Mouse (Mus musculus) liver, embryonic 14.5 days (tissue): ENCODE results near the gene Smg1. TPM values are rescaled to one million over a fixed set of nuclear protein-coding genes. Genes with fewer than 3 reads are reported as not detected.

Experiments used
- ATAC-seq: fragments of 200-750 bp; cut with Nextera tagmentation; 2 replicates; pipeline ENCODE4 v1.8.0; 2017; ENCODE audit warnings: moderate number of reproducible peaks, mild to moderate bottlenecking, moderate library complexity; ENCODE audit not compliant: insufficient read depth
- DNase-seq, 3 experiments: peaks; one replicate each; pipeline ENCODE4 v3.0.0-alpha.2; 2012 to 2013; ENCODE audit warnings: low read depth in 3 of 3, low spot score in 3 of 3
- H3K27ac ChIP-seq: fragments of 300-500 bp; sonication (generic); 2 replicates; pipeline ENCODE4 v1.5.1; 2014; ENCODE audit warnings: moderate library complexity, mild to moderate bottlenecking, control low read depth, inconsistent platforms
- H3K27me3 ChIP-seq: fragments of 300-500 bp; sonication (generic); 2 replicates; pipeline ENCODE4 v1.6.1; 2014; ENCODE audit warnings: mild to moderate bottlenecking, low read length, moderate library complexity; ENCODE audit not compliant: control insufficient read depth, insufficient read depth
- H3K36me3 ChIP-seq: fragments of 300-500 bp; sonication (generic); replicated peaks from 2 replicates; pipeline ENCODE4 v1.6.1; 2014; ENCODE audit warnings: low read depth; ENCODE audit not compliant: control insufficient read depth, insufficient read depth
- H3K4me1 ChIP-seq, 2 experiments: fragments of 200-500 bp in 1 of 2; fragments of 300-500 bp in 1 of 2; sonication (generic) in 1 of 2; replicated peaks; 2 replicates each; pipeline ENCODE4 v1.6.1; 2012 to 2014; ENCODE audit warnings: antibody characterized with exemption in 1 of 2, inconsistent platforms in 1 of 2, low read length in 1 of 2; ENCODE audit not compliant: control insufficient read depth in 2 of 2, insufficient read depth in 2 of 2
- H3K4me2 ChIP-seq: fragments of 300-500 bp; sonication (generic); 2 replicates; pipeline ENCODE4 v1.6.1; 2014; ENCODE audit warnings: low read depth, mild to moderate bottlenecking, control low read depth, moderate library complexity
- H3K4me3 ChIP-seq, 2 experiments: fragments of 200-500 bp in 1 of 2; fragments of 300-500 bp in 1 of 2; sonication (generic) in 1 of 2; 2 replicates each; pipeline ENCODE4 v1.5.1; 2012 to 2014; ENCODE audit warnings: low read depth in 2 of 2, low read length in 2 of 2, mild to moderate bottlenecking in 2 of 2, control low read depth in 1 of 2, inconsistent platforms in 1 of 2, moderate library complexity in 1 of 2; ENCODE audit not compliant: insufficient read depth in 1 of 2
- H3K9ac ChIP-seq: fragments of 300-500 bp; sonication (generic); replicated peaks from 2 replicates; pipeline ENCODE4 v1.6.1; 2014; ENCODE audit warnings: mild to moderate bottlenecking, control low read depth, moderate library complexity
- H3K9me3 ChIP-seq: fragments of 300-500 bp; sonication (generic); 2 replicates; pipeline ENCODE4 v1.6.1; 2016; ENCODE audit warnings: low read length, mixed read lengths; ENCODE audit not compliant: control insufficient read depth
- CTCF ChIP-seq: IDR thresholded peaks from 2 replicates; pipeline ENCODE4 v1.5.1; 2016; ENCODE audit warnings: antibody characterized with exemption, low read depth, control low read depth
- EP300 ChIP-seq: IDR thresholded peaks from 2 replicates; pipeline ENCODE4 v1.6.1; 2016; ENCODE audit warnings: antibody characterized with exemption, low read depth
- WGBS: fragments of 180-500 bp; shearing (Covaris S2); extraction: QIAGEN DNeasy Blood & Tissue Kit; methylation state at CpG from one replicate; pipeline ENCODE4 v1.1.7; 2014; ENCODE audit not compliant: insufficient replicate concordance; 5-methylcytosine and 5-hydroxymethylcytosine counted together
- polyA plus RNA-seq, 2 experiments: library from polyadenylated mRNA; depleted of rRNA in 1 of 2; stranded (reverse) in 1 of 2; unstranded in 1 of 2; fragments of >200 nt; fragmentation: Nextera tagmentation in 1 of 2; extraction: Ambion mirVana in 1 of 2; gene quantifications; 2 replicates each; pipeline versions ENCODE4 v1.2.1 to v1.2.3; 2012 to 2014

Gene Smg1
- polyA plus RNA-seq, 2 experiments: 5.7 to 10.5 TPM

- Histone ChIP-seq H3K36me3 (peaks cover 42% of the 10 kb centered on the region), H3K4me1 (peaks cover 9 to 13% of the 10 kb centered on the region in 2 experiments), H3K4me3 (no peak overlapping the region), H3K4me2 (no peak overlapping the region), H3K27ac (no peak overlapping the region), H3K9ac (no peak overlapping the region), H3K27me3 (no peaks in the 10 kb centered on the region), H3K9me3 (no peaks in the 10 kb centered on the region)
- ATAC-seq (no peak), DNase-seq (no peak)
- WGBS: 84% methylated on average over 7 of the region's 7 CpGs
- TF ChIP-seq EP300 (no peak), CTCF (no peak)
Observed at GRCm38 (mm10) chr7:118141271-118141670, 102.2 kb downstream of the Smg1 start.

GRCm38 (mm10) chr7:118135128-118135527, 108.3 kb downstream of the Smg1 start:
- ATAC-seq (no peak), DNase-seq (no peak)
- no peak overlapping the region for H3K4me2 ChIP-seq
- no peaks in the 10 kb centered on the region for H3K9me3 ChIP-seq
- peaks cover 28% of the 10 kb centered on the region for H3K36me3 ChIP-seq
- H3K27ac ChIP-seq: no peak overlapping the region
- WGBS: 74% methylated on average over 11 of the region's 11 CpGs
- H3K4me3 ChIP-seq: no peak overlapping the region
- H3K27me3 ChIP-seq: no peaks in the 10 kb centered on the region
- peaks cover 6 to 8% of the 10 kb centered on the region in 2 experiments for H3K4me1 ChIP-seq
- H3K9ac ChIP-seq: no peak overlapping the region
- TF ChIP-seq EP300 (no peak), CTCF (no peak)

GRCm38 (mm10) chr7:118129430-118130041, 113.9 kb downstream of the Smg1 start, which contains the start of gene Arl6ip1:
Gene Arl6ip1, minus strand, starts transcription at chr7:118129662.
- Histone ChIP-seq H3K4me2 (peak within 1 kb of the TSS; percentile 81), H3K27ac (peak within 1 kb of the TSS; percentile 91), H3K27me3 (no peaks in the 10 kb centered on the region), H3K9ac (peak within 1 kb of the TSS; percentile 91), H3K4me3 (peak within 1 kb of the TSS; percentile 79 to 86), H3K9me3 (no peaks in the 10 kb centered on the region), H3K4me1 (peaks cover 17 to 20% of the 10 kb centered on the region in 2 experiments), H3K36me3 (peaks cover 20% of the 10 kb centered on the region)
- peak; percentile 99 for ATAC-seq
- TF ChIP-seq CTCF (no peak), EP300 (peak; percentile 71)
- DNase-seq: peak; percentile 99
- under 1% methylated on average over 39 of the region's 39 CpGs for WGBS

- H3K36me3 ChIP-seq: peaks cover 25% of the 10 kb centered on the region
- DNase-seq (peak in 1 of 3 experiments; percentile 35), ATAC-seq (peak; percentile 51)
- peaks cover 17 to 20% of the 10 kb centered on the region in 2 experiments for H3K4me1 ChIP-seq
- TF ChIP-seq CTCF (peak; percentile 32), EP300 (no peak)
- H3K27ac ChIP-seq: peak overlapping the region; percentile 91
- no peaks in the 10 kb centered on the region for H3K9me3 ChIP-seq
- H3K4me2 ChIP-seq: peak overlapping the region; percentile 75
- H3K27me3 ChIP-seq: no peaks in the 10 kb centered on the region
- H3K9ac ChIP-seq: peak overlapping the region; percentile 91
- WGBS: under 1% methylated on average over 21 of the region's 21 CpGs
- H3K4me3 ChIP-seq: peak overlapping the region; percentile 68 to 86
Observed at GRCm38 (mm10) chr7:118128925-118129429, 114.5 kb downstream of the Smg1 start.

GRCm38 (mm10) chr7:118126219-118126875, 117.1 kb downstream of the Smg1 start:
- no peak for DNase-seq
- Histone ChIP-seq H3K9ac (peak overlapping the region; percentile 7; the same call in 1 of the 2 replicates), H3K4me3 (peak overlapping the region in 1 of 2 experiments; percentile 86; a peak in 2 of 4 replicates), H3K36me3 (peaks cover 51% of the 10 kb centered on the region), H3K27ac (no peak overlapping the region), H3K9me3 (no peaks in the 10 kb centered on the region), H3K4me2 (peak overlapping the region; percentile 75), H3K4me1 (peaks cover 17 to 20% of the 10 kb centered on the region in 2 experiments), H3K27me3 (no peaks in the 10 kb centered on the region)
- 51% methylated on average over 11 of the region's 11 CpGs for WGBS
- no peak for ATAC-seq
- no peak for TF ChIP-seq CTCF
- no peak for TF ChIP-seq EP300
